11 mouse cellular contexts compared by ENCODE assay signal in the genomic region with DNA sequence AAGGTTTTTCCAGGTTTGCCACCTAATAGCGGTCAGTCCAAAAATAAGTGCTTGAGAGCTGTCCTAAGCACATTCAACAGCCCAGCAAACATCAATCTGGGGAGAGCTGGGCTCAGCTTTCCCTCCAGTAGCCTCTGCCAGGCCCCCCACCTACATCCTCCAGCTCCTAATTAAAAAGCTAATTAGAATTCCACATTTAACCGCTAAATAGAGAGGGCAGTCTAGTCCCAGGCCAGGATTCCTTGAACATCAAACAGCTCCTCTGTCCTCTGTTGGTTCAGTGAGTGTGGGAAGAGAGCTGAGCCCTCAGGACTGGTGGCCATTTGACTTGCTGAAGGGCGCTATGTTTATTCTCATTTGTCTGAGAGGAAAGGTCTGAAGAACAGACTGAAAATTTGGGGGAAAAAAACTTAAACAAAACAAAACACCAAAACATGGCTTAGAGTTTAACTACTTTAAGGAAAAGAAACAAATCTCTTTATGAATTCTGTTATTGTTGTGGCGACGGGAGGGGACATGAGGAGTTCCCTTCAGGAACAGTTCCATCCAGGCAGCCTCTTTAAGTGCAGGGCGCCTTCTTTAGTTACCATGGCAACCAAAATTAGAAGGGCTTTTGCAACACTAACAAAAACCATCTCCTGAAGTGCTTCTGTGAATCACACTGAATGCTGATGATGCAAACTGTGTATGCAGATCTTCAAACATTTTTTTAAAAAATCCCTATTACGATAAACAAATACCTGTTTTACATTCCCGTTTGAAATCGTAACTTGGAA. TPM values are rescaled to one million over a fixed set of nuclear protein-coding genes. Genes with fewer than 3 reads are reported as not detected.
DNase-seq lines count a peak whose midpoint lies in the region; ATAC-seq and TF ChIP-seq lines count a peak whose summit lies in the region.
"Had no signal": no experiment of that assay in that cellular context is flagged by ENCODE, and none has a peak within 500 bp of the region (broad histone marks: within the 10 kb centered on the region; RNA-seq: fewer than 3 reads in every experiment).

No protein-coding gene starts in this region.

- H3K4me1 ChIP-seq in thymus, adult 2 months (replicated peaks; ENCODE audit: control insufficient read depth, insufficient read depth, low read length) = peaks cover 20% of the 10 kb centered on the region
- H3K4me1 ChIP-seq in embryonic facial prominence, embryonic 14.5 days (ENCODE audit: control insufficient read depth, insufficient read depth, low read length) = no peaks in the 10 kb centered on the region
- H3K4me1 ChIP-seq in hindbrain, embryonic 16.5 days (ENCODE audit: control insufficient read depth, insufficient read depth, low read depth, low read length) = peaks cover 9% of the 10 kb centered on the region
- H3K4me1 ChIP-seq in neural tube, embryonic 15.5 days = peaks cover 24% of the 10 kb centered on the region

- no peak overlapping the region for H3K4me2 ChIP-seq in embryonic facial prominence, embryonic 14.5 days (ENCODE audit: low read depth, low read length)
- peak overlapping the region; percentile 90 for H3K4me2 ChIP-seq in hindbrain, embryonic 16.5 days (ENCODE audit: low read length)
- H3K4me2 ChIP-seq in neural tube, embryonic 15.5 days = peak overlapping the region; percentile 94

- H3K27ac ChIP-seq in thymus, adult 2 months (ENCODE audit: control insufficient read depth, insufficient read depth, low read length) = peak overlapping the region; percentile 94
- H3K27ac ChIP-seq in embryonic facial prominence, embryonic 14.5 days (replicated peaks; ENCODE audit: low read depth, low read length) = no peak overlapping the region
- H3K27ac ChIP-seq in hindbrain, embryonic 16.5 days (ENCODE audit: low read depth, low read length) = peak overlapping the region; percentile 51; the same call in 1 of the 2 replicates
- H3K27ac ChIP-seq in neural tube, embryonic 15.5 days (replicated peaks) = peak overlapping the region; percentile 88; the same call in 1 of the 2 replicates
- H3K27ac ChIP-seq: limb, embryonic 12.5 days; stomach, embryonic 15.5 days had no signal

- no peak overlapping the region for H3K9ac ChIP-seq in embryonic facial prominence, embryonic 14.5 days (ENCODE audit: low read depth, low read length)
- no peak overlapping the region for H3K9ac ChIP-seq in hindbrain, embryonic 16.5 days (ENCODE audit: low read depth, low read length)
- no peak overlapping the region for H3K9ac ChIP-seq in neural tube, embryonic 15.5 days (replicated peaks)
- H3K9ac ChIP-seq: limb, embryonic 12.5 days; stomach, embryonic 15.5 days had no signal

- no peak for DNase-seq in thymus, adult 2 months
- DNase-seq in thymus, postnatal 36 days = no peak
- DNase-seq in embryonic facial prominence, embryonic 14.5 days (ENCODE audit: low spot score) = peak; percentile 24
- DNase-seq in urinary bladder, postnatal 14 days (ENCODE audit: low spot score) = no peak
- no peak for DNase-seq in cerebellum, adult 9-10 months
- no peak for DNase-seq in testis, postnatal 10 days (ENCODE audit: low spot score)
- DNase-seq: heart, postnatal 36 days had no signal

- 84% methylated on average over 9 of the region's 9 CpGs for WGBS in thymus, adult 2 months
- WGBS in embryonic facial prominence, embryonic 14.5 days = 60% methylated on average over 9 of the region's 9 CpGs
- 38% methylated on average over 9 of the region's 9 CpGs for WGBS in hindbrain, embryonic 16.5 days
- 39% methylated on average over 9 of the region's 9 CpGs for WGBS in neural tube, embryonic 15.5 days

- ATAC-seq in embryonic facial prominence, embryonic 14.5 days (ENCODE audit: low read depth) = no peak
- peak; percentile 34 for ATAC-seq in hindbrain, embryonic 16.5 days
- no peak for ATAC-seq in neural tube, embryonic 15.5 days (ENCODE audit: low FRiP score)

- no peak for TF ChIP-seq CTCF in thymus, adult 2 months (IDR thresholded peaks at IDR 0.05; ENCODE audit: borderline replicate concordance, control insufficient read depth, extremely low read depth, insufficient read depth, low read length, poor library complexity)

- TF ChIP-seq POLR2A in thymus, adult 2 months (IDR thresholded peaks at IDR 0.05; ENCODE audit: control insufficient read depth, extremely low read depth, insufficient read depth, low read length, poor library complexity) = no peak

- H3K4me3 ChIP-seq in thymus, adult 2 months (ENCODE audit: control insufficient read depth, insufficient read depth, low read length) = no peak overlapping the region
- H3K4me3 ChIP-seq in embryonic facial prominence, embryonic 14.5 days (ENCODE audit: low read depth, low read length) = no peak overlapping the region
- no peak overlapping the region; the same call in 1 of the 2 replicates for H3K4me3 ChIP-seq in hindbrain, embryonic 16.5 days (ENCODE audit: low read length)
- peak overlapping the region; percentile 71 for H3K4me3 ChIP-seq in neural tube, embryonic 15.5 days (replicated peaks)

- no peaks in the 10 kb centered on the region for H3K27me3 ChIP-seq in thymus, adult 2 months (ENCODE audit: control insufficient read depth, insufficient read depth, low read length)
- H3K27me3 ChIP-seq in embryonic facial prominence, embryonic 14.5 days (replicated peaks; ENCODE audit: control insufficient read depth, insufficient read depth, low read length) = no peaks in the 10 kb centered on the region
- no peaks in the 10 kb centered on the region for H3K27me3 ChIP-seq in hindbrain, embryonic 16.5 days (replicated peaks; ENCODE audit: control insufficient read depth, insufficient read depth, low read length)
- H3K27me3 ChIP-seq in neural tube, embryonic 15.5 days (replicated peaks) = no peaks in the 10 kb centered on the region
- H3K27me3 ChIP-seq: limb, embryonic 12.5 days; stomach, embryonic 15.5 days had no signal

- peaks cover 5% of the 10 kb centered on the region; the same call in 1 of the 2 replicates for H3K36me3 ChIP-seq in thymus, adult 2 months (ENCODE audit: control insufficient read depth, insufficient read depth, low read length)
- H3K36me3 ChIP-seq in embryonic facial prominence, embryonic 14.5 days (ENCODE audit: control insufficient read depth, insufficient read depth, low read length) = no peaks in the 10 kb centered on the region
- no peaks in the 10 kb centered on the region for H3K36me3 ChIP-seq in hindbrain, embryonic 16.5 days (ENCODE audit: control insufficient read depth, insufficient read depth, low read length)
- no peaks in the 10 kb centered on the region for H3K36me3 ChIP-seq in neural tube, embryonic 15.5 days
- H3K36me3 ChIP-seq: limb, embryonic 12.5 days; stomach, embryonic 15.5 days had no signal

- H3K9me3 ChIP-seq in embryonic facial prominence, embryonic 14.5 days (ENCODE audit: control insufficient read depth, low read length) = no peaks in the 10 kb centered on the region
- H3K9me3 ChIP-seq in hindbrain, embryonic 16.5 days (ENCODE audit: control insufficient read depth, low read length) = no peaks in the 10 kb centered on the region
- H3K9me3 ChIP-seq in neural tube, embryonic 15.5 days (replicated peaks) = no peaks in the 10 kb centered on the region
- H3K9me3 ChIP-seq: limb, embryonic 12.5 days; stomach, embryonic 15.5 days had no signal

RNA-seq across cellular contexts. Expression of a gene that starts 1.6 kb away (rescaled TPM):
- 5.5 and 5.8 TPM in 2 replicates for polyA plus RNA-seq in thymus, adult 2 months (2012; rRNA removed)
- polyA plus RNA-seq in embryonic facial prominence, embryonic 14.5 days (2014; fragmentation: Nextera tagmentation; extraction: Ambion mirVana) = 1.8 and 2.3 TPM in 2 replicates
- 6.7 and 7.5 TPM in 2 replicates for polyA plus RNA-seq in hindbrain, embryonic 16.5 days (2015; fragmentation: Nextera tagmentation; extraction: Ambion mirVana)
- polyA plus RNA-seq in neural tube, embryonic 15.5 days (2015; fragmentation: Nextera tagmentation; extraction: Ambion mirVana) = 5.1 and 6.1 TPM in 2 replicates

RNA-seq across cellular contexts. Expression of a gene that starts 36.6 kb away (rescaled TPM):
- 17.7 and 25.9 TPM in 2 replicates for polyA plus RNA-seq in thymus, adult 2 months (2012; rRNA removed)
- 34.9 and 37.4 TPM in 2 replicates for polyA plus RNA-seq in embryonic facial prominence, embryonic 14.5 days (2014; fragmentation: Nextera tagmentation; extraction: Ambion mirVana)
- 26.9 and 27.1 TPM in 2 replicates for polyA plus RNA-seq in hindbrain, embryonic 16.5 days (2015; fragmentation: Nextera tagmentation; extraction: Ambion mirVana)
- 30.0 and 33.4 TPM in 2 replicates for polyA plus RNA-seq in neural tube, embryonic 15.5 days (2015; fragmentation: Nextera tagmentation; extraction: Ambion mirVana)
